Mouse (Mus musculus) midbrain, embryonic 12.5 days (tissue): Measurements from ENCODE around the gene Radil. TPM values are rescaled to one million over a fixed set of nuclear protein-coding genes. Genes with fewer than 3 reads are reported as not detected.

Experiments
- ATAC-seq: fragments of 200-750 bp; cut with Nextera tagmentation; 2 replicates; pipeline ENCODE4 v1.8.0; 2017; ENCODE audit warnings: low read depth, moderate TSS enrichment, moderate library complexity; ENCODE audit not compliant: low FRiP score
- H3K27ac ChIP-seq: fragments of 300-500 bp; sonication (generic); replicated peaks from 2 replicates; pipeline ENCODE4 v1.5.1; 2016; ENCODE audit warnings: mild to moderate bottlenecking
- H3K27me3 ChIP-seq: fragments of 300-500 bp; sonication (generic); 2 replicates; pipeline ENCODE4 v1.6.1; 2016; ENCODE audit warnings: mild to moderate bottlenecking
- H3K36me3 ChIP-seq: fragments of 300-500 bp; sonication (generic); 2 replicates; pipeline ENCODE4 v1.6.1; 2016
- H3K4me1 ChIP-seq: fragments of 300-500 bp; sonication (generic); 2 replicates; pipeline ENCODE4 v1.6.1; 2016
- H3K4me2 ChIP-seq: fragments of 300-500 bp; sonication (generic); replicated peaks from 2 replicates; pipeline ENCODE4 v1.6.1; 2016; ENCODE audit warnings: mild to moderate bottlenecking, moderate library complexity
- H3K4me3 ChIP-seq: fragments of 300-500 bp; sonication (generic); 2 replicates; pipeline ENCODE4 v1.5.1; 2016; ENCODE audit warnings: mild to moderate bottlenecking
- H3K9ac ChIP-seq: fragments of 300-500 bp; sonication (generic); replicated peaks from 2 replicates; pipeline ENCODE4 v1.6.1; 2016; ENCODE audit warnings: mild to moderate bottlenecking, moderate library complexity
- H3K9me3 ChIP-seq: fragments of 300-500 bp; sonication (generic); 2 replicates; pipeline ENCODE4 v1.6.1; 2016; ENCODE audit warnings: mild to moderate bottlenecking
- WGBS: fragments of 180-500 bp; shearing (Covaris S2); methylation state at CpG from one replicate; pipeline ENCODE4 v1.1.7; 2016; 5-methylcytosine and 5-hydroxymethylcytosine counted together
- polyA plus RNA-seq: library from polyadenylated mRNA; unstranded; fragments of >200 nt; fragmentation: Nextera tagmentation; extraction: Ambion mirVana; gene quantifications from 2 replicates; pipeline ENCODE4 v1.2.1, GENCODE M21; 2016

Gene Radil
- polyA plus RNA-seq, 1 experiment from 2014 or later, result 8.3 TPM

DNA sequence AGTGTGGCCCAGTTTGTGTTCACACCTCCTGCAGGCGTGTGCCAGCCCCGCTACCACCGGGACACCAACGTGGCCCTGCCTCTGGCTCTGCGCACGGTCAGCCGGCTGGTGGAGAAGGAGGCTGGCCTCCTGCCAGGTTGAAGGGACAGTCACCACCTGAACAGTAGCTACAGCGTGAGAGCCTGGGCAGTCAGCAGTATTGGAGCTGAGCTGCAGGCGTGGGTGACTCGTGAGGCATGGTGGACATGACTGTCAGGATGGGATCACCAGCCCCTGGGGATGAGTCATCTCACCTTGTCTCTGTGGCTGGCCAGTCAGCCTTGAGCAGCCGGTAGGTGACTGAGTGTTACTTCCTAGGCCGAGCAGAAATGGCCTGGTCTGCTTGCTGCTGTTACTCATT lies 73.6 kb downstream of the Radil start:
- Histone ChIP-seq H3K4me2 (no peak overlapping the region), H3K4me1 (peaks cover 7% of the 10 kb centered on the region), H3K27ac (no peak overlapping the region), H3K4me3 (no peak overlapping the region), H3K9me3 (no peaks in the 10 kb centered on the region), H3K9ac (no peak overlapping the region), H3K27me3 (no peaks in the 10 kb centered on the region), H3K36me3 (peaks cover 14% of the 10 kb centered on the region; the same call in 1 of the 2 replicates)
- ATAC-seq, result no peak
- WGBS, result 91% methylated on average over 12 of the region's 12 CpGs

GRCm38 (mm10) chr5:142475669-142476068 lies 75.2 kb downstream of the Radil start:
- H3K4me1 ChIP-seq, result peaks cover 7% of the 10 kb centered on the region
- ATAC-seq, result no peak
- no peak overlapping the region for H3K9ac ChIP-seq
- 82% methylated on average over 7 of the region's 7 CpGs for WGBS
- H3K4me2 ChIP-seq, result no peak overlapping the region
- H3K27me3 ChIP-seq, result no peaks in the 10 kb centered on the region
- H3K9me3 ChIP-seq, result no peaks in the 10 kb centered on the region
- H3K27ac ChIP-seq, result no peak overlapping the region
- peaks cover 24% of the 10 kb centered on the region; the same call in 1 of the 2 replicates for H3K36me3 ChIP-seq
- no peak overlapping the region for H3K4me3 ChIP-seq

DNA sequence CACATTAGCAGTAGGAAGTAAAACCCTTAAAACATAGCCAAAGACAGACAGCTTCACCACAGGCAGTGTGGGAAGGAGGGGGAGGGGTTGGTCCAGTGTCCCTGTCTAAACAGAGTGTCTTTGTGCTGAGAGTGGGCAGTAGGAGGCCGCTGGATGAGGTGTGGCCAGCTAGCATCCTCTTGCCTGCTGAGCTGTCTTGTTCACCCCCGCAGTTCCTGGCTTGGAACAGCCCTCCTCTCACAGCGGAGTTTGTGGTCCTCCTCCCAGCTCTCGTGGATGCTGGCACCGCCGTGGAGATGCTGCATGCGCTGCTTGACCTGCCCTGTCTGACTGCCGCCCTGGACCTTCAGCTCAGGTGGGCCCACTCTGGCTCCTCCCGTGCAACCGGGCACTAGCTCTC lies 77.2 kb downstream of the Radil start:
- H3K4me2 ChIP-seq, result no peak overlapping the region
- no peak overlapping the region for H3K27ac ChIP-seq
- 0 out of 2 replicates have a peak, but pooled peaks cover 3% of the 10 kb centered on the region for H3K4me1 ChIP-seq
- no peak overlapping the region for H3K4me3 ChIP-seq
- H3K27me3 ChIP-seq, result no peaks in the 10 kb centered on the region
- WGBS, result 66% methylated on average over 10 of the region's 10 CpGs
- no peak for ATAC-seq
- peaks cover 40% of the 10 kb centered on the region for H3K36me3 ChIP-seq
- H3K9ac ChIP-seq, result no peak overlapping the region
- H3K9me3 ChIP-seq, result no peaks in the 10 kb centered on the region

- peaks cover 48% of the 10 kb centered on the region for H3K36me3 ChIP-seq
- ATAC-seq, result no peak
- no peak overlapping the region for H3K4me3 ChIP-seq
- H3K27me3 ChIP-seq, result no peaks in the 10 kb centered on the region
- H3K9ac ChIP-seq, result no peak overlapping the region
- H3K4me1 ChIP-seq, result peaks cover 6% of the 10 kb centered on the region
- no peak overlapping the region for H3K27ac ChIP-seq
- no peaks in the 10 kb centered on the region for H3K9me3 ChIP-seq
- 90% methylated on average over 11 of the region's 11 CpGs for WGBS
- H3K4me2 ChIP-seq, result no peak overlapping the region
Observed at GRCm38 (mm10) chr5:142469796-142470195, 81.1 kb downstream of the Radil start.

DNA sequence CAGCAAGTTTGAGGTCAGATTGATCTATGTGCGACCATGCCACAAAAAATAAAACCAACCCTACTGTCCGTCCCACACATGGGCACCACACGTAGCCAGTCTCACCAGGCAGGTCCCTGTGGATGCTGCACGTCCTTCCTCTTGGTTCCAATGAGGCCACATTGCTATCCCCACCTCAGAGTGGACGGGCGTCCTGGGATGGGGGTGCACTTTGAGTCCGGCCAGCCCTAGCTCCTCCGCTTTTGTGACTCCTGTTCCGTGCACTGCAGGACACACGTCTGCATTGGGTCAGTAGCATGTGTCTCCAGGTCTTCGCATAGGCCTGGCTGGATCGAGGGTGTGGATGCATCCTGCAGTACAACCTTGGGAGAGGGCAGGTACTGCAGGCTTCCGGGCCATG lies 82.5 kb downstream of the Radil start:
- no peak overlapping the region for H3K9ac ChIP-seq
- H3K36me3 ChIP-seq, result peaks cover 42% of the 10 kb centered on the region
- H3K27ac ChIP-seq, result no peak overlapping the region
- WGBS, result 88% methylated on average over 13 of the region's 13 CpGs
- peaks cover 12% of the 10 kb centered on the region for H3K4me1 ChIP-seq
- ATAC-seq, result no peak
- H3K4me3 ChIP-seq, result no peak overlapping the region
- no peak overlapping the region for H3K4me2 ChIP-seq
- no peaks in the 10 kb centered on the region for H3K27me3 ChIP-seq
- no peaks in the 10 kb centered on the region for H3K9me3 ChIP-seq

- Histone ChIP-seq H3K4me1 (peaks cover 15% of the 10 kb centered on the region), H3K9ac (peak within 1 kb of the TSS; percentile 65), H3K4me2 (peak within 1 kb of the TSS; percentile 91), H3K27ac (peak within 1 kb of the TSS; percentile 76), H3K36me3 (peaks cover 35% of the 10 kb centered on the region), H3K27me3 (no peaks in the 10 kb centered on the region), H3K4me3 (peak within 1 kb of the TSS; percentile 71), H3K9me3 (no peaks in the 10 kb centered on the region)
- ATAC-seq, result peak; percentile 90
- 1% methylated on average over 60 of the region's 60 CpGs for WGBS
Observed at GRCm38 (mm10) chr5:142463461-142464454, 87.1 kb downstream of the Radil start, which contains the start of gene Ap5z1. TSS of gene Ap5z1 (plus strand) at chr5:142463944.

GRCm38 (mm10) chr5:142463011-142463410 lies 87.9 kb downstream of the Radil start:
- Histone ChIP-seq H3K4me3 (peak overlapping the region; percentile 71), H3K36me3 (peaks cover 35% of the 10 kb centered on the region), H3K27ac (peak overlapping the region; percentile 76), H3K9ac (peak overlapping the region; percentile 65; the same call in 1 of the 2 replicates), H3K9me3 (no peaks in the 10 kb centered on the region), H3K4me1 (peaks cover 15% of the 10 kb centered on the region), H3K4me2 (peak overlapping the region; percentile 91), H3K27me3 (no peaks in the 10 kb centered on the region)
- WGBS, result 89% methylated on average over 6 of the region's 6 CpGs
- 0 out of 2 replicates have a peak, but pooled peaks have one; percentile 5 for ATAC-seq

DNA sequence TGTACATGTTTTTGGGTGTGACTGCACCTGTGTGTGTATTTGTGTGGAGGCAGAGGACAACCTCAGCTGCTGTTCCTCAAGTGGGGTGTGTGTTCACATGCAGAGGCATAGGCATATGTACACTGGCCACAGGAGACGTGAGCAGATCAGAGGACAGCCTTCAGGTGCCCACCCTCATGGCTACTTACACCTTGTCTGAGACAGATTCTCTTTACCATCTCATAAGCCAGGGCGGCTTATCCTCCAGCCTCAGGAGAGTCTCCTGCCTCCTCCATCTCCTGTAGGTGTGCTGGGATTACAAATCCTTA lies 88.3 kb downstream of the Radil start:
- H3K27ac ChIP-seq, result peak overlapping the region; percentile 76; the same call in 1 of the 2 replicates
- H3K4me2 ChIP-seq, result no peak overlapping the region
- H3K36me3 ChIP-seq, result peaks cover 35% of the 10 kb centered on the region
- no peaks in the 10 kb centered on the region for H3K27me3 ChIP-seq
- H3K4me1 ChIP-seq, result peaks cover 15% of the 10 kb centered on the region
- no peak overlapping the region for H3K9ac ChIP-seq
- no peak overlapping the region for H3K4me3 ChIP-seq
- 94% methylated on average over 2 of the region's 2 CpGs for WGBS
- H3K9me3 ChIP-seq, result no peaks in the 10 kb centered on the region
- no peak for ATAC-seq

GRCm38 (mm10) chr5:142461942-142462640 lies 88.8 kb downstream of the Radil start:
- Histone ChIP-seq H3K9me3 (no peaks in the 10 kb centered on the region), H3K4me1 (peaks cover 15% of the 10 kb centered on the region), H3K27me3 (no peaks in the 10 kb centered on the region), H3K4me3 (no peak overlapping the region), H3K4me2 (no peak overlapping the region), H3K36me3 (peaks cover 35% of the 10 kb centered on the region), H3K9ac (no peak overlapping the region), H3K27ac (no peak overlapping the region)
- 97% methylated on average over 7 of the region's 7 CpGs for WGBS
- no peak for ATAC-seq

DNA sequence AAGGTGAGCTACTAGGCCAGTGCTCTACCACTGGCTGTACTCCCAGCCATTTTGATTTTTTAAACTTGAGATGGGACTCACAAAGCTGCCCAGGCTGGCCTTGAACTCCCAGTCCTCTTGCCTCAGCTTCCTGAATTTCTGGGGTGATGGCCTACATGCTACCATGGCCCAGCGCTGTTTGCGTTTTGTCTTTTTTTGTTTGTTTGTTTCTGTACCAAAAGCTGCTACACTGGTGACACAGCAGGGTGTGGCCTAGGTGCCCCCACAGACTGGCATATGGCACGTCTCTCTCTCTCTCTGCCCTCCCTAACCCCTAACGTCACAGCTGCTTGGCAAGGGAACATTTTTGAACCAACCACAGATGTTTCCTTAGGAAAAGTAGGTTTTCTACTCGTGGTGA lies 91.1 kb downstream of the Radil start:
- Histone ChIP-seq H3K36me3 (peaks cover 57% of the 10 kb centered on the region), H3K27me3 (no peaks in the 10 kb centered on the region), H3K9me3 (no peaks in the 10 kb centered on the region), H3K27ac (no peak overlapping the region), H3K4me1 (peaks cover 12% of the 10 kb centered on the region), H3K4me3 (no peak overlapping the region), H3K4me2 (no peak overlapping the region), H3K9ac (no peak overlapping the region)
- ATAC-seq, result no peak
- 79% methylated on average over 5 of the region's 5 CpGs for WGBS

DNA sequence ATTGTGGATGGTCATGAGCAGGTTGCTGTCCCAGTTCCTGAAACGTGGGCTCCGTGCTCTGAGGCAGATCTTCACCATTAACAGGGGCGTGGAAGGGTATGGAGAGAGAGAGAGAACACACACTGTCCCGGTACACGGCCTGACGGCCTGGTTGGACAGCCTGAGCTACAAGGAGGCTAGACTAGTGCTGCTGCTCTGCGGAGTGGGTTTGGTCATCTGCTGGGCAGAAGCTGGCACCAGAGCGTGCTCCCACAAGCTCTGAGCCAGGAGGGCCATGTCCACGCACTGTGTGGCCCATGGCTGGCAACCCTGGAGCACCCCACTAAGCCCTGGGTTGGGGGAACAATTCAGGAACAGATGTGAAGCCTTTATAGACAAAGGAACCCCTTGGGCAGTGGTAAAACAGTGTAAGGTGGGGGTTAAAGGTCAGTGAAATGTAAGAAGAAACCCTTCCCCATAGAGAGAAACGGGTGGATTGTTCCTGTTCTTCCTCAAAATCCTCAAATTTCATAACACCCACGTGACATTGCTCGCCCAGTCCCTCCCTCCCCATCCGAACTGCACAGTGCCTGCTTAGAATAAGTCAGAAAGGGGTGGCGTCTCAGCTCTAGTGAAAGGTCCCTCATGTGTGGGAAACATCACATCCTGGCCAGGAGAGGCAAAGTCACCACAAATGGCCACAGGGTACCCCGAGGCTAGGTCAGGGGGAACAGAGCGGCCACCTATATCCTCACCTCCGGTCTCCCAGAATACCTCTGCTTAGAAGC lies 91.9 kb downstream of the Radil start:
- Histone ChIP-seq H3K27ac (no peak overlapping the region), H3K27me3 (no peaks in the 10 kb centered on the region), H3K9ac (no peak overlapping the region; the same call in 1 of the 2 replicates), H3K4me1 (0 out of 2 replicates have a peak, but pooled peaks cover 6% of the 10 kb centered on the region), H3K4me2 (no peak overlapping the region), H3K4me3 (no peak overlapping the region), H3K36me3 (peaks cover 65% of the 10 kb centered on the region), H3K9me3 (no peaks in the 10 kb centered on the region)
- ATAC-seq, result no peak
- WGBS, result 89% methylated on average over 17 of the region's 17 CpGs
